Mouse (Mus musculus): Measurements from ENCODE around the gene Dgkh. TPM values are rescaled to one million over a fixed set of nuclear protein-coding genes. Genes with fewer than 3 reads are reported as not detected.

The Dgkh gene
- polyA plus RNA-seq, 1 experiment = 0.82 TPM

GRCm38 (mm10) chr14:78612111-78612788, 120.3 kb downstream of the Dgkh start:
- no peaks in the 10 kb centered on the region for H3K36me3 ChIP-seq (ENCODE audit: control insufficient read depth, insufficient read depth, low read length)
- H3K27ac ChIP-seq (ENCODE audit: insufficient read depth, low read length) = no peak overlapping the region
- H3K4me3 ChIP-seq (ENCODE audit: extremely low read depth, insufficient read depth, insufficient read length) = no peak overlapping the region
- no peaks in the 10 kb centered on the region for H3K27me3 ChIP-seq (ENCODE audit: control insufficient read depth, insufficient read depth, low read length)
- WGBS = 50% methylated on average over 9 of the region's 9 CpGs
- no peak for DNase-seq (ENCODE audit: low read depth in 1 of 2, low spot score in 2 of 2)
- no peaks in the 10 kb centered on the region for H3K4me1 ChIP-seq (ENCODE audit: control insufficient read depth, insufficient read depth, insufficient read length)
- no peak for TF ChIP-seq POLR2A (IDR thresholded peaks at IDR 0.05; ENCODE audit: low read depth, low read length)
- no peak for TF ChIP-seq CTCF (IDR thresholded peaks at IDR 0.05; ENCODE audit: extremely low read depth, insufficient read depth, insufficient read length, insufficient replicate concordance)

- peaks cover 1% of the 10 kb centered on the region; the same call in 1 of the 2 replicates for H3K36me3 ChIP-seq (ENCODE audit: control insufficient read depth, insufficient read depth, low read length)
- no peak for TF ChIP-seq CTCF (IDR thresholded peaks at IDR 0.05; ENCODE audit: extremely low read depth, insufficient read depth, insufficient read length, insufficient replicate concordance)
- TF ChIP-seq POLR2A (IDR thresholded peaks at IDR 0.05; ENCODE audit: low read depth, low read length) = no peak
- H3K27me3 ChIP-seq (ENCODE audit: control insufficient read depth, insufficient read depth, low read length) = no peaks in the 10 kb centered on the region
- H3K27ac ChIP-seq (ENCODE audit: insufficient read depth, low read length) = no peak overlapping the region
- DNase-seq (ENCODE audit: low read depth in 1 of 2, low spot score in 2 of 2) = no peak
- H3K4me1 ChIP-seq (ENCODE audit: control insufficient read depth, insufficient read depth, insufficient read length) = no peaks in the 10 kb centered on the region
- 95% methylated on average over 6 of the region's 6 CpGs for WGBS
- H3K4me3 ChIP-seq (ENCODE audit: extremely low read depth, insufficient read depth, insufficient read length) = no peak overlapping the region
These were observed 137.7 kb downstream of the Dgkh start for GRCm38 (mm10) chr14:78594916-78595315.

- WGBS = 87% methylated on average over 3 of the region's 3 CpGs
These were observed 139.6 kb downstream of the Dgkh start for GRCm38 (mm10) chr14:78592965-78593364.

DNA sequence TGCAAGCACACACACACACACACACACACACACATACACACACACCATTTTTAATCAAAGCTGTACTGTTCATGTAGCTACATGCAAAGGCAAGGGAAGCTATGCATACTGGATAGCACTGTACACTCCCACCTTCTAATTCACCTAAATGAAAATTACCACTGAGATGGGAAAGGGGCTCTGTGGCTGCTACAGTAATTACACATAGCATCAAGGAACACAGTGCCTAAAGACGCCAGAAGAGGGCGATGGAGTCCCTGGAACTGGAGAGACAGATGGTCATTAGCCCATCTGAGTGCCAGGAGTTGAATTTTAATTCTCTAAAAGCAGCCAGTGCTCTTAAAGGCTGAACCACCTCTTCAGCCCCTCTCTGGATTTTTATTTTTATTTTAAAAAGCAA, 142.2 kb downstream of the Dgkh start:
- TF ChIP-seq POLR2A (IDR thresholded peaks at IDR 0.05; ENCODE audit: low read depth, low read length) (no peak), CTCF (IDR thresholded peaks at IDR 0.05; ENCODE audit: extremely low read depth, insufficient read depth, insufficient read length, insufficient replicate concordance) (no peak)
- H3K4me1 ChIP-seq (ENCODE audit: control insufficient read depth, insufficient read depth, insufficient read length) = no peaks in the 10 kb centered on the region
- no peak overlapping the region for H3K4me3 ChIP-seq (ENCODE audit: extremely low read depth, insufficient read depth, insufficient read length)
- no peak overlapping the region for H3K27ac ChIP-seq (ENCODE audit: insufficient read depth, low read length)
- peaks cover 1% of the 10 kb centered on the region; the same call in 1 of the 2 replicates for H3K36me3 ChIP-seq (ENCODE audit: control insufficient read depth, insufficient read depth, low read length)
- no peaks in the 10 kb centered on the region for H3K27me3 ChIP-seq (ENCODE audit: control insufficient read depth, insufficient read depth, low read length)
- DNase-seq (ENCODE audit: low read depth in 1 of 2, low spot score in 2 of 2) = no peak
- 27% methylated on average over 2 of the region's 2 CpGs for WGBS

More at GRCm38 (mm10) chr14:78592965-78593364, 139.6 kb downstream of the Dgkh start:
- peaks cover 1% of the 10 kb centered on the region; the same call in 1 of the 2 replicates for H3K36me3 ChIP-seq (ENCODE audit: control insufficient read depth, insufficient read depth, low read length)
- TF ChIP-seq CTCF (IDR thresholded peaks at IDR 0.05; ENCODE audit: extremely low read depth, insufficient read depth, insufficient read length, insufficient replicate concordance) = no peak
- no peak for TF ChIP-seq POLR2A (IDR thresholded peaks at IDR 0.05; ENCODE audit: low read depth, low read length)
- DNase-seq (ENCODE audit: low read depth in 1 of 2, low spot score in 2 of 2) = no peak
- no peaks in the 10 kb centered on the region for H3K27me3 ChIP-seq (ENCODE audit: control insufficient read depth, insufficient read depth, low read length)
- H3K4me3 ChIP-seq (ENCODE audit: extremely low read depth, insufficient read depth, insufficient read length) = no peak overlapping the region
- H3K27ac ChIP-seq (ENCODE audit: insufficient read depth, low read length) = no peak overlapping the region
- no peaks in the 10 kb centered on the region for H3K4me1 ChIP-seq (ENCODE audit: control insufficient read depth, insufficient read depth, insufficient read length)

GRCm38 (mm10) chr14:78584222-78584621, 148.4 kb downstream of the Dgkh start:
- 96% methylated on average over 13 of the region's 13 CpGs for WGBS
- no peak overlapping the region for H3K27ac ChIP-seq (ENCODE audit: insufficient read depth, low read length)
- no peak for DNase-seq (ENCODE audit: low read depth in 1 of 2, low spot score in 2 of 2)
- H3K4me3 ChIP-seq (ENCODE audit: extremely low read depth, insufficient read depth, insufficient read length) = no peak overlapping the region
- TF ChIP-seq CTCF (IDR thresholded peaks at IDR 0.05; ENCODE audit: extremely low read depth, insufficient read depth, insufficient read length, insufficient replicate concordance) = no peak
- TF ChIP-seq POLR2A (IDR thresholded peaks at IDR 0.05; ENCODE audit: low read depth, low read length) = no peak
- no peaks in the 10 kb centered on the region for H3K4me1 ChIP-seq (ENCODE audit: control insufficient read depth, insufficient read depth, insufficient read length)
- peaks cover 1% of the 10 kb centered on the region; the same call in 1 of the 2 replicates for H3K36me3 ChIP-seq (ENCODE audit: control insufficient read depth, insufficient read depth, low read length)
- no peaks in the 10 kb centered on the region for H3K27me3 ChIP-seq (ENCODE audit: control insufficient read depth, insufficient read depth, low read length)

DNA sequence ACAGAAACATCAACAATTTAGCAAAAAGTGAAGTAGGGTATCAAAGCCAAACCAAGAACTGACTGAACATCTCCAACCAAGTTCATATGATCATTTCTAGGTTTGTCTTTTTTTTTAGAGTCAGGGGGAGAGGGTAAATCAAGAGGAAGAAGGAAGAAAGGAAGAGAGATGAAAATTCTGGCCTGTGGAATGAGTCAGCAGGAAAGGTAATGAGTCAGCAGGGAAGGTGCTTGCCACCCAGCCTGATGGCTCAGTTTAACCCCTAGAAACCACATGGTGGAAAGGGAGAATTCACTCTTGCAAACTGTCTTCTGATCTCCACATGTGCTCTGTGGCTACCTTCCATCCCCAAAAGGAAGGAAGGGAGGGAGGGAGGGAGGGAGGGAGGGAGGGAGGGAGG, 149.4 kb downstream of the Dgkh start:
- Histone ChIP-seq H3K36me3 (ENCODE audit: control insufficient read depth, insufficient read depth, low read length) (peaks cover 1% of the 10 kb centered on the region; the same call in 1 of the 2 replicates), H3K27me3 (ENCODE audit: control insufficient read depth, insufficient read depth, low read length) (no peaks in the 10 kb centered on the region), H3K27ac (ENCODE audit: insufficient read depth, low read length) (no peak overlapping the region), H3K4me3 (ENCODE audit: extremely low read depth, insufficient read depth, insufficient read length) (no peak overlapping the region), H3K4me1 (ENCODE audit: control insufficient read depth, insufficient read depth, insufficient read length) (no peaks in the 10 kb centered on the region)
- TF ChIP-seq POLR2A (IDR thresholded peaks at IDR 0.05; ENCODE audit: low read depth, low read length) (no peak), CTCF (IDR thresholded peaks at IDR 0.05; ENCODE audit: extremely low read depth, insufficient read depth, insufficient read length, insufficient replicate concordance) (no peak)
- DNase-seq (ENCODE audit: low read depth in 1 of 2, low spot score in 2 of 2) = no peak

GRCm38 (mm10) chr14:78575899-78576298, 156.7 kb downstream of the Dgkh start:
- H3K4me3 ChIP-seq (ENCODE audit: extremely low read depth, insufficient read depth, insufficient read length) = no peak overlapping the region
- no peaks in the 10 kb centered on the region for H3K27me3 ChIP-seq (ENCODE audit: control insufficient read depth, insufficient read depth, low read length)
- no peak overlapping the region for H3K27ac ChIP-seq (ENCODE audit: insufficient read depth, low read length)
- no peaks in the 10 kb centered on the region for H3K4me1 ChIP-seq (ENCODE audit: control insufficient read depth, insufficient read depth, insufficient read length)
- WGBS = 85% methylated on average over 13 of the region's 13 CpGs
- no peaks in the 10 kb centered on the region for H3K36me3 ChIP-seq (ENCODE audit: control insufficient read depth, insufficient read depth, low read length)
- no peak for DNase-seq (ENCODE audit: low read depth in 1 of 2, low spot score in 2 of 2)
- TF ChIP-seq CTCF (IDR thresholded peaks at IDR 0.05; ENCODE audit: extremely low read depth, insufficient read depth, insufficient read length, insufficient replicate concordance) (no peak), POLR2A (IDR thresholded peaks at IDR 0.05; ENCODE audit: low read depth, low read length) (no peak)

Data from spleen, adult 2 months (tissue).